Mouse (Mus musculus) right cerebral cortex, postnatal 25 days (tissue): ENCODE results near the gene Plekha6.

Experiments used
- DNase-seq: peaks from one replicate; pipeline ENCODE4 v3.0.0; 2022

Plekha6 gene

GRCm38 (mm10) chr1:133217031-133217430 lies 53.0 kb downstream of the Plekha6 start:
- DNase-seq, result no peak

DNA sequence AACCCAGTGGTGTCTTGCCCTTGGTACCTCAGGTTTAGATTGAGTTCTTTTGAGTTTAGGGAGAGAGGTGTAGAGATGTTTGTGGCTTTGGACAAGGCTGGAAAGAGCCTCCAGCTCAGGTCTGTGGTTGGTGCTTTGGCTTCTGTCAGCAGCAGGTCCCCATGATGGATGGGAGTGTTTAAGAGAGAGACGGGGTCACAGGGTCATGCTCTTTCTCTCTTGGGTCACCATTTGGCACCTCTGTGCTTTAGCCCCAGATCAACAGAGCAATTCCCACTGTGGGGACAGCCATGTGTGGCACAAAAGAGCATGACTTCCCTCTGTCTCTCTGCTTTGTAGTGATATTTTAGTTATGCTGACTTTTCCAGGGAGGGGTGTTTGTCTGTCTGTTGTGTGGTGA lies 55.1 kb downstream of the Plekha6 start:
- no peak for DNase-seq

DNA sequence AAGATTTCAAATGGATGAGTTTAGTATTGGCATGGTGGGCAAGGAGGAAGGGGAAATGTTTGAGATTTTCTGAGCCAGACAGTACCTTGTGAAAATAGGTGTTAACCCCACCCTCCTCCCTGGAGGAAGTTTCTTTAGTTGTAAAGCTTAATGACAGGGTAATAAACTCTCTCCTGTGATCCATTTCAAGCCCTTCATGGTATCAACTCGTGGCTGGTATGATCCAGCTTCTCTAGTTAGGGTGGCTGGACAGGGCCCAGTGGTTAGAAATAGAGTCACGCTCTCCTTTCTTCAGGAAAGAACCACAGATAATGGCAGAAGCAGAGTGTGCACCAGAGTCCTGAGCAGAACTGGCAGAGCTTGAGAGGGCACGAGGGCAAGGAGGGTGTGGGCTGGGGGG lies 57.4 kb downstream of the Plekha6 start:
- DNase-seq, result no peak

GRCm38 (mm10) chr1:133222445-133222995 lies 58.5 kb downstream of the Plekha6 start:
- DNase-seq, result no peak

DNA sequence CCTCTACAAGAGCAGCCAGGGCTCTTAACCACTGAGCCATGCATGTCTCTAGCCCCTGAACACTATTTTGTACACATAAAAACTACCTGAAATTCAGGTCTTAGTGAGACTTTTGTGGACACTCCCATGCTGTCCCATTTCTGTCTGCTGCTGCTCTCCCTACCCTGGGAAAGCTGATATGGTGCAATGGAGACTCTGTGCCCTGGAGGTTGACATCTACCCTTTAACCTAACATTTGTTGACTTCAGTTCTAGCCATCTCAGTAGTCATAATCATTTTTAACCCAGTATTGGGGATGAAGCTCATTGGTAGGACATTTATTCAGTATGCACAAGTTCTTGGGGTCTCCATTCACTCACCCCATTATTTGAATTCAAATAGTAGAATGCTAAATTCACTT lies 60.7 kb downstream of the Plekha6 start:
- no peak for DNase-seq

GRCm38 (mm10) chr1:133225137-133225536 lies 61.1 kb downstream of the Plekha6 start:
- DNase-seq, result no peak

GRCm38 (mm10) chr1:133225561-133225960 lies 61.6 kb downstream of the Plekha6 start:
- no peak for DNase-seq

GRCm38 (mm10) chr1:133225963-133226660 lies 62.1 kb downstream of the Plekha6 start:
- DNase-seq, result peak; percentile 58

DNA sequence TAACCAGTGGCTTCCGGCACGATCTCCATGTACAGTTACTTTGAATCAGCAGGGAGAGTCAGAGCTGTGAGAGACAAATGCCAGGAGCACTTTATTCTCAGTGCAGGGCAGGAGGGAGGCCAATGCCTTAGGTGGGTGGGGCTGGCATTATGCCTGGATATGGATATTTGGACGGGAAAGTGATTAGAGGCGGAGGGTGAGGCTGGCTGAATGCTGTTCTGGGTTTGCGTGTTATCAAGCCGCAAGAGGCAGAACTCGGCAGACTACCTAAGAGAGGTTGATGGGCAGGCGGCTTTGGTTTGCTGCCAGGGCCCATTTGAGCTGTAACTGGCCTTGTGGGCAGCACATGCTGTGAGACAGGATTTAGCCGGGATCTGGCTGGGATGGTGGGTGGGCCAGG lies 62.9 kb downstream of the Plekha6 start:
- DNase-seq, result peak; percentile 58

DNA sequence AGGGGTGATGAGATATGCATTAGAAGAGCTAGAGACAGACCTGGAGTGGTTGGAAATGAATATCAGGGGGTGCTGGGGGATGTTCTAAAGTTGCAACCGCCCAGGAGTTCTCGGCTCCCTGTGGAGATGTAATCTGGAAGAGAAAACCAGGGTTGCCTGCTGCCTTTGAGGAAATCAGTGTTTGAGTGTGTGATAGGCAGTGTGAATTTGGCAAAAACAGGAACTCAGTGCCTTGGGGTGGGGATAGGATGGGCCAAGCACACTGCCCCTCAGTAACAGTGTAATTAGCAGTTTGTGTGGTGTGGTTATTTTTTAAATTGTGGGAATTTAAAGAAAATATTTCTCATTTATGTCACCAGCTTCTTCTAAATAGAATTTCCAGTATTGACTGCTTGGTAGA lies 63.4 kb downstream of the Plekha6 start:
- no peak for DNase-seq

- DNase-seq, result no peak
Measured at GRCm38 (mm10) chr1:133228809-133229487, 64.9 kb downstream of the Plekha6 start.

GRCm38 (mm10) chr1:133231523-133232193 lies 67.6 kb downstream of the Plekha6 start:
- no peak for DNase-seq

DNA sequence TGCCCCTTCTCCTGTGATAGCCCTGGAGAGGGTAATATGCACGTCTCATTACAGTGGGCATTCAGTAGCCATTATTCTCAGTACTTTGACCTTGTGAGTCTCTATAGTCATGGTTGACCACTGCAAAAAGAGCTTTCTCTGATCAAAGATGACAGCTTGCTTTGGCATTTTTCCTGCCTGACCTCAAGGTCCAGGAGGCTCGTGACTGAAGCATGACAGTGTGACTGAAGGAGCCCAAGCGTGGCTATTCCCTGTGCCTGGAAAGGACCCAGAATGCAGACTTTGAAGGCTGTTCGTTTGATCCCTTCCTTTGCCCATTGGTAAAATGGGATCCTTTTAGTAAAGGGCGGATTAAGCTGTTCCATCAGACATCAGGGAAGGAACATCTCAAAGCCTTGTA lies 71.9 kb downstream of the Plekha6 start:
- no peak for DNase-seq

DNA sequence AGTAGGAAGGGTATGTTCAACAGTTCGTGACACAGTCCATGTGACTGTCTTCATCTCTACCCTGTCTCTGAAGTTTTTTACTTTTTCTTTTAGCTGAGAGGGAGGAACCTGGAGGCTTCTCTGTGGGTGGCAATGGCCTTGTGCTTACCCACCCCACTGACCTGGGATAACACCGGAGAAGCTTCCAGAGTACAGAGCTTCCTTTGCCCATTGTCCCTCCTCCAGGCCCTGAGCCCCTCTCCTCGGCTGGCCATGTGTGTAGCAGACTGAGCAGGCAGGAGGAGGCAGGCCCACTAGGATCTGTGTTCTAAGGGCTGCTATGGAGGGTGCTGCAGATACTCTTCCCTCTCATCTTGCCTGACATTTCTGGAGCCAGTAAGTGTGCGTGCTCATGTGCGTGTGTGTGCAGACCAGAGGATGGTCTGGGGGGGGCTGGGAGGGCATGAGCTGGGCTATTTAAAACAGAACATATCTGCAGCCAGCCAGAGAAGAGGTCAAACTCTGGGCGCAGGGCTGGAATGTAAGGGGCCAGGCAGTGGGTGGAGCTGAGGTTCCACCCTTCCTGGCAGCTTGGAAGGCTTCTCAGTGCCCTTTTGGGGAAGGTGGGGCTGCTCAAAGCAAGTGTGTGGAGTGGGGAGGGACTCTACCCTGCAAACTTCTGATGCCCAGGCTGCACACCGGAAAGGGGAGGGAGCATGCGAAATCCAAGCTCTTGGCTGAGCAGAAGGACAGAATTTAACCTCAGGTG lies 72.9 kb downstream of the Plekha6 start:
- no peak for DNase-seq

DNA sequence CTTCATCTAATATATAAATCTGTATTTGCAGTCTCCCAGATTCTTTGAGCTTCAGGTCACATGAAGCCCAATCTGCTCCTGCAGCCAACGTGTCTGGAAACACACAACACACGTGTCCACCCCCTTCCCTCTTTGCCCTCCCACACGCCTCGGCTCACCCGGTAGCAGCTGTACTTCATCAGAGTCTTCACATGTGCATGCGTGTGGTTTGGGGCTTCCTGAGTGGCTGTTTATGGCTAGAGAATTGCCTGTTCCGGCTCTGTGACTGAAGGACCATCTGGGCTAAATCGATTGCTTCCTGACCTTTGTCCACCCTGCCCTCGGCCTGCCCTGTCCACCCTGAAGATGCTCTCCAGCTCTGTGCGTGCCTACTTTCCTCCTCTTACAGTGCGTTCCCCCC lies 73.7 kb downstream of the Plekha6 start:
- DNase-seq, result peak; percentile 42

DNA sequence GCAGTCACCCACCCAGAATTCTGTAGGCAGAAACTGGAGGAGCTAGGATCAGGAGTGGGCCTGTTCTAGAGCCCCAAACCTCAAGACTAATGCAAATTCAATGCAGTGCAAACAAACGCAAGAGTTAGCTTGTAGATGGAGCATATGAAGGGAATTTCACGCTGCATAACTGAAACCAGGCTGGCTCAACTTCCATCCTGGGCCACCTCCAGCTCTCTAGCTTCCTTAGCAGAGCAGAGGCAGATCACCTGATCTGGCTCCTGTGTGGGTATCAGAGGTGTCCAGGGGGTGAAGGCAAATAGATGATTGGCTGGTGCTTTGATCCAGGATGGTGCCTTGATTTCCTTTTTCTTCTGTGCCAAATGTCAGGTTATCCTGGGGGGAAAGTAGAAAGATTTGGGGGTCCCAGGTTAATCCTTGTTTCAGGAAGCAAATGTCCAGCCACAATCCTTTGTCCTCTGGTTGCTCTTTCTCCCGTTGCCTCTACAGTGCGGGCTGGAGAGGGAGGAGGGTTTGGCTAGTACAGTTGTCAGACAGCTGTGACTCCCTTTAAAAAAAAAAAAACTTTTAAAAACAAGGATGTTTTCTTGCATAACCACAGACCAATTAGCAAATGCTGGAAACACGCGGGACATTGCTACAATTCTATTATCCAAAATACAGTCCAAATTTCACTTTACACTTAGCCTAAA lies 75.3 kb downstream of the Plekha6 start:
- peak; percentile 42 for DNase-seq

DNA sequence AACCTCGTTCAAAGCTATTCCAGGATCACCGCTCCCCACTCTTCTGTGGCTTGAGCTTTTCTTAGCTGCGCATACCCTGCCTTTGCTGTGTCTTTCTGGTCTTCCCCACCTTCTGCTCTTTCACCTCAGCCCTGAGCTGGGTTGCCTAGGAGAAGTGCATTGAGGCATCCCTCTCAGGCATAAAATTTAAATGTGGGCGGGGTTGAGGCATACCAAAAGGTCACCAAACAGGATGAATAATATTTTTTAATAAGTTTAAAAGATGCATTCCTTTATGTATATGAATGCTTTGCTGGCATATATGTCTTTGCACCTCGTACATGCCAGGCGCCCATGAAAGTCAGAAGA lies 75.8 kb downstream of the Plekha6 start:
- DNase-seq, result no peak

DNA sequence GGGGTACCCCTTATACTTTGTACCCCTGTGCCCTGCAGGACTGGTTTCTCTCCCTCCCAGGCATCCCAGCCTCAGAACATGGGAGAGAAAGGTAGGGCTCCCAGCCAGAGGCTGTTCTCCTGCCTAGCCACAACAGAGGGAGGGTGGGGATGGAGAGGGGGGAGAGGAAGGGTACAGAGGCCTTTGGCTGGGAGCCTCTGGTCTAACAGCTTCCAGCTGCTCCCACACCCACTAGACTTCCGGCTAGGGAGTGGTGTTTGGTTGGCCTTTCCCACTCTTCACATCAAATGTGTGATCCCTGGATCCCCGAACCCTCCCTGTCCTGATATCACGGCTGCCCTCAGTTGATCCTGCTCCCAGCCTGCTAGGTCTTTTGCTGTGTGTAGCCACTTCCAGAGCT lies 76.9 kb downstream of the Plekha6 start:
- DNase-seq, result no peak

GRCm38 (mm10) chr1:133244668-133245067 lies 80.7 kb downstream of the Plekha6 start:
- DNase-seq, result no peak

DNA sequence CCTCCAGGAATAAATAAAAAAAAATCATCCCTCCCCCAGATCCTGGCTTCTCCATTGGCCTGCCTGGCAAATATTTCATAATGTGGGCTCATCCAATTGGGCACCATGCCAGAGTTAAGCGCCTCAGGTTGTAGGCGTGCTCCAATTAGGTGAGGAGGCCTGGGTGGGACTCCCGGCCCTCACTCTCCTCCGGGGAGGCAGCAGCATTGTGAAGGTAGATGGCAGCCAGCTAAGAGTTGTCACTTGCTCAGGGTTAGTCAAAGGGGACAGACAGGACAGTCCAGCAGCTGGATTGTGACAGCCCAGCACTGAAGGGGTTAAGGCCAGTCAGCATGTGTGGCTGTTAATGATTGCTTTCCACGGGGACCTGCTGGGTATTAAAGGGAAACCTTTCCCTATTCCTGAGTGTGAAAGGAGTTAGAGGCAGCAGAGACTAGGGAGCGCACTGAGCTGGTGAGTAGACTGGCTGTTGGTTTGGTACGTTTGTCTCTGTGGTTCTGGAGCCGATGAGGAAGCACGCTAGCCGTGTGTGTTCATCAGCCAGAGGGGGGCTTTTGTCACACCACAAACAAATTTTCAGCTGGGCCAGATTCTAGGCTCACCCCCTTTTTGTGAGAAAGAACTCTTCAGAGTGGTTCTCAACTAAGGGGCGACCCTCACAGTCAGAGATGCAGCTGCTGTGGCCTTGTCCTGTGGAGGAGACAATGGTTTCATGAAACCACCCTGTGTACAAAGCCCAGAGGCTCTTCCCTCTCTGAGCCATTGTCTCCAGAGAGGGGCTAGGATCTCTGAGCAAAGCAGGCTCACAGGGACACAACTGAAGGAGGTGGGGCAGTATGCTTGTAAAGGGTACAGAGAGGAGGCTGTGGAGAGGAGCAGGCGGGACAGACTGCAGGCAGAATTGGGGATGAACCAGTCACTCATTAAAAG lies 81.9 kb downstream of the Plekha6 start:
- DNase-seq, result no peak

GRCm38 (mm10) chr1:133247189-133247588 lies 83.2 kb downstream of the Plekha6 start:
- no peak for DNase-seq
